Mouse (Mus musculus) forebrain, embryonic 13.5 days (tissue): ENCODE results near the gene Adprh. TPM values are rescaled to one million over a fixed set of nuclear protein-coding genes. Genes with fewer than 3 reads are reported as not detected.
"Not testable (repeated sequence)": the region's sequence is repeated elsewhere in the genome, so short reads cannot be mapped to it uniquely, and the experiment has no call there.

ENCODE experiments used
- ATAC-seq: fragments of 200-750 bp; cut with Nextera tagmentation; 2 replicates; pipeline ENCODE4 v1.8.0; 2017
- H3K27ac ChIP-seq: fragments of 300-500 bp; sonication (generic); 2 replicates; pipeline ENCODE4 v1.5.1; 2015; ENCODE audit warnings: inconsistent platforms, mild to moderate bottlenecking, moderate library complexity
- H3K27me3 ChIP-seq: fragments of 300-500 bp; sonication (generic); 2 replicates; pipeline ENCODE4 v1.6.1; 2015; ENCODE audit warnings: mild to moderate bottlenecking, inconsistent platforms
- H3K36me3 ChIP-seq: fragments of 300-500 bp; sonication (generic); 2 replicates; pipeline ENCODE4 v1.6.1; 2015; ENCODE audit warnings: mild to moderate bottlenecking, inconsistent platforms; ENCODE audit not compliant: poor library complexity, severe bottlenecking
- H3K4me1 ChIP-seq: fragments of 300-500 bp; sonication (generic); 2 replicates; pipeline ENCODE4 v1.6.1; 2015; ENCODE audit warnings: inconsistent platforms
- H3K4me2 ChIP-seq: fragments of 300-500 bp; sonication (generic); 2 replicates; pipeline ENCODE4 v1.6.1; 2015; ENCODE audit warnings: inconsistent platforms, mild to moderate bottlenecking, moderate library complexity
- H3K4me3 ChIP-seq: fragments of 300-500 bp; sonication (generic); 2 replicates; pipeline ENCODE4 v1.5.1; 2015; ENCODE audit warnings: mild to moderate bottlenecking, inconsistent platforms
- H3K9ac ChIP-seq: fragments of 300-500 bp; sonication (generic); 2 replicates; pipeline ENCODE4 v1.6.1; 2015; ENCODE audit warnings: mild to moderate bottlenecking, inconsistent platforms
- H3K9me3 ChIP-seq: fragments of 300-500 bp; sonication (generic); replicated peaks from 2 replicates; pipeline ENCODE4 v1.6.1; 2016; ENCODE audit warnings: inconsistent platforms
- WGBS: fragments of 180-500 bp; shearing (Covaris S2); methylation state at CpG from one replicate; pipeline ENCODE4 v1.1.7; 2015; 5-methylcytosine and 5-hydroxymethylcytosine counted together
- polyA plus RNA-seq: library from polyadenylated mRNA; unstranded; fragments of >200 nt; fragmentation: Nextera tagmentation; extraction: Ambion mirVana; gene quantifications from 2 replicates; pipeline ENCODE4 v1.2.1, GENCODE M21; 2015

Adprh gene
- polyA plus RNA-seq: 145 and 153 TPM in 2 replicates

GRCm38 (mm10) chr16:38452442-38453202 lies at the start of gene Adprh:
Gene Adprh, minus strand, starts transcription at chr16:38452703.
- Histone ChIP-seq H3K4me3 (peak within 1 kb of the TSS; percentile 81), H3K4me1 (peaks cover 19% of the 10 kb centered on the region), H3K9ac (peak within 1 kb of the TSS; percentile 96), H3K27me3 (no peaks in the 10 kb centered on the region), H3K27ac (peak within 1 kb of the TSS; percentile 83), H3K4me2 (peak within 1 kb of the TSS; percentile 66), H3K9me3 (no peaks in the 10 kb centered on the region), H3K36me3 (peaks cover 30% of the 10 kb centered on the region)
- under 1% methylated on average over 57 of the region's 61 CpGs for WGBS
- peak; percentile 99 for ATAC-seq

- ATAC-seq: no peak
- WGBS: 84% methylated on average over 7 of the region's 7 CpGs
These were observed 44.2 kb upstream of the Adprh start for GRCm38 (mm10) chr16:38496604-38497140.

GRCm38 (mm10) chr16:38493890-38494289 lies 41.4 kb upstream of the Adprh start:
- H3K4me2 ChIP-seq: no peak overlapping the region
- no peaks in the 10 kb centered on the region for H3K9me3 ChIP-seq
- ATAC-seq: no peak
- no peak overlapping the region for H3K27ac ChIP-seq
- peaks cover 25% of the 10 kb centered on the region for H3K36me3 ChIP-seq
- WGBS: 89% methylated on average over 10 of the region's 10 CpGs
- H3K27me3 ChIP-seq: no peaks in the 10 kb centered on the region
- H3K9ac ChIP-seq: no peak overlapping the region
- no peaks in the 10 kb centered on the region for H3K4me1 ChIP-seq
- no peak overlapping the region for H3K4me3 ChIP-seq

More at GRCm38 (mm10) chr16:38496604-38497140, 44.2 kb upstream of the Adprh start:
- H3K4me2 ChIP-seq: no peak overlapping the region
- no peaks in the 10 kb centered on the region for H3K9me3 ChIP-seq
- H3K9ac ChIP-seq: no peak overlapping the region
- peaks cover 46% of the 10 kb centered on the region for H3K36me3 ChIP-seq
- no peak overlapping the region for H3K4me3 ChIP-seq
- H3K27me3 ChIP-seq: no peaks in the 10 kb centered on the region
- H3K27ac ChIP-seq: no peak overlapping the region
- no peaks in the 10 kb centered on the region for H3K4me1 ChIP-seq

GRCm38 (mm10) chr16:38492551-38492950 lies 40.0 kb upstream of the Adprh start:
- H3K4me2 ChIP-seq: no peak overlapping the region
- peaks cover 12% of the 10 kb centered on the region for H3K36me3 ChIP-seq
- H3K4me1 ChIP-seq: no peaks in the 10 kb centered on the region
- H3K4me3 ChIP-seq: no peak overlapping the region
- H3K27ac ChIP-seq: no peak overlapping the region
- no peak for ATAC-seq
- no peaks in the 10 kb centered on the region for H3K9me3 ChIP-seq
- H3K27me3 ChIP-seq: no peaks in the 10 kb centered on the region
- 82% methylated on average over 3 of the region's 3 CpGs for WGBS
- H3K9ac ChIP-seq: no peak overlapping the region

- Histone ChIP-seq H3K9ac (peak overlapping the region; percentile 16; the same call in 1 of the 2 replicates), H3K36me3 (no peaks in the 10 kb centered on the region), H3K9me3 (no peaks in the 10 kb centered on the region), H3K27ac (no peak overlapping the region), H3K4me3 (peak overlapping the region; percentile 35), H3K27me3 (peaks cover 28% of the 10 kb centered on the region), H3K4me2 (peak overlapping the region; percentile 58), H3K4me1 (peaks cover 7% of the 10 kb centered on the region; the same call in 1 of the 2 replicates)
- peak; percentile 10; the same call in 1 of the 2 replicates for ATAC-seq
- WGBS: 38% methylated on average over 42 of the region's 42 CpGs
These were observed 31.2 kb upstream of the Adprh start for GRCm38 (mm10) chr16:38483582-38484309.

GRCm38 (mm10) chr16:38482780-38483562 lies 30.5 kb upstream of the Adprh start:
- peaks cover 7% of the 10 kb centered on the region; the same call in 1 of the 2 replicates for H3K4me1 ChIP-seq
- peak overlapping the region; percentile 58 for H3K4me2 ChIP-seq
- H3K36me3 ChIP-seq: no peaks in the 10 kb centered on the region
- H3K27me3 ChIP-seq: peaks cover 28% of the 10 kb centered on the region
- H3K9me3 ChIP-seq: no peaks in the 10 kb centered on the region
- H3K27ac ChIP-seq: no peak overlapping the region
- peak; percentile 70 for ATAC-seq
- peak overlapping the region; percentile 35 for H3K4me3 ChIP-seq
- peak overlapping the region; percentile 16; the same call in 1 of the 2 replicates for H3K9ac ChIP-seq
- WGBS: 24% methylated on average over 32 of the region's 32 CpGs

- no peak overlapping the region for H3K4me3 ChIP-seq
- no peak overlapping the region for H3K9ac ChIP-seq
- H3K4me2 ChIP-seq: no peak overlapping the region
- no peak overlapping the region for H3K27ac ChIP-seq
- H3K27me3 ChIP-seq: peaks cover 28% of the 10 kb centered on the region
- no peaks in the 10 kb centered on the region for H3K9me3 ChIP-seq
- no peaks in the 10 kb centered on the region for H3K36me3 ChIP-seq
- H3K4me1 ChIP-seq: peaks cover 15% of the 10 kb centered on the region
- no peak for ATAC-seq
- WGBS: 75% methylated on average over 4 of the region's 4 CpGs
These were observed 28.8 kb upstream of the Adprh start for GRCm38 (mm10) chr16:38481327-38481726.

- Histone ChIP-seq H3K4me2 (no peak overlapping the region), H3K4me3 (no peak overlapping the region)
- WGBS: 94% methylated on average over 3 of the region's 3 CpGs
These were observed 25.8 kb upstream of the Adprh start for GRCm38 (mm10) chr16:38478296-38478695.

GRCm38 (mm10) chr16:38477241-38477608 lies 24.7 kb upstream of the Adprh start:
- not testable (repeated sequence) for H3K36me3 ChIP-seq, H3K9me3 ChIP-seq, H3K4me1 ChIP-seq, H3K27me3 ChIP-seq, H3K27ac ChIP-seq
- H3K4me3 ChIP-seq: peak overlapping the region; percentile 39
- WGBS: 57% methylated on average over 14 of the region's 14 CpGs
- peak overlapping the region; percentile 45 for H3K9ac ChIP-seq
- peak; percentile 51; the same call in 1 of the 2 replicates for ATAC-seq
- peak overlapping the region; percentile 68 for H3K4me2 ChIP-seq

More at GRCm38 (mm10) chr16:38478296-38478695, 25.8 kb upstream of the Adprh start:
- Histone ChIP-seq H3K9me3 (no peaks in the 10 kb centered on the region), H3K27me3 (peaks cover 15% of the 10 kb centered on the region), H3K9ac (no peak overlapping the region), H3K36me3 (no peaks in the 10 kb centered on the region), H3K27ac (no peak overlapping the region), H3K4me1 (peaks cover 13% of the 10 kb centered on the region)
- ATAC-seq: no peak

GRCm38 (mm10) chr16:38476312-38477240 lies 24.1 kb upstream of the Adprh start:
- Histone ChIP-seq H3K27me3 (0 out of 2 replicates have a peak, but pooled peaks cover 2% of the 10 kb centered on the region), H3K36me3 (no peaks in the 10 kb centered on the region), H3K9ac (peak overlapping the region; percentile 45), H3K4me1 (peaks cover 9% of the 10 kb centered on the region), H3K9me3 (no peaks in the 10 kb centered on the region), H3K4me3 (peak overlapping the region; percentile 39), H3K27ac (no peak overlapping the region), H3K4me2 (peak overlapping the region; percentile 68)
- peak; percentile 19; the same call in 1 of the 2 replicates for ATAC-seq
- WGBS: 11% methylated on average over 34 of the region's 34 CpGs
